Mouse (Mus musculus) yolk sac, embryonic 10.5 days (tissue): ENCODE measurements at regions not wholly inside any gene's neighbourhood (a gene's known extent, or its start where the extent isn't known, plus 50 kb on each side); places are given as distances from the start of the nearest gene placed in this dataset.

ENCODE experiments used
- DNase-seq: peaks from one replicate; pipeline ENCODE4 v3.0.0-alpha.2; 2017; ENCODE audit warnings: low spot score

DNA sequence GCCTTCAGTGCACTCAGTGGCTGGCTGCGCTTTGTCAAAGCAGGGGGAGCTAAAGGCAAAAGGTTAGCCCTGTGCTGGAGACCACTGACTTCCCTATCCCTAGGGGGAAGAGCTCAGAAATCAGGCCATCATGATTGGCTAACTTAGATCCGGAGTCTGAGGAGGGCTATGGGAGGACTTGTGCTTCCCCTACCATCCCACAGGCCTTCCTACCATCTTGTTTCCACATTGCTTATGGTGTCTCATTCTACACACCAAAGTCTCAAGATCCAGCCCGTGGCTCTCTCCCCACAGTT, 72.9 kb upstream of the 1700024P04Rik start:
- no peak for DNase-seq

GRCm38 (mm10) chr13:99056432-99057292, 72.3 kb upstream of the 1700024P04Rik start:
- DNase-seq = peak; percentile 18

GRCm38 (mm10) chr13:99055609-99056321, 71.4 kb upstream of the 1700024P04Rik start:
- DNase-seq = no peak

- DNase-seq = no peak
Observed at GRCm38 (mm10) chr13:99052076-99052475, 67.7 kb upstream of the 1700024P04Rik start.

GRCm38 (mm10) chr13:99049699-99050098, 65.3 kb upstream of the 1700024P04Rik start:
- DNase-seq = no peak

DNA sequence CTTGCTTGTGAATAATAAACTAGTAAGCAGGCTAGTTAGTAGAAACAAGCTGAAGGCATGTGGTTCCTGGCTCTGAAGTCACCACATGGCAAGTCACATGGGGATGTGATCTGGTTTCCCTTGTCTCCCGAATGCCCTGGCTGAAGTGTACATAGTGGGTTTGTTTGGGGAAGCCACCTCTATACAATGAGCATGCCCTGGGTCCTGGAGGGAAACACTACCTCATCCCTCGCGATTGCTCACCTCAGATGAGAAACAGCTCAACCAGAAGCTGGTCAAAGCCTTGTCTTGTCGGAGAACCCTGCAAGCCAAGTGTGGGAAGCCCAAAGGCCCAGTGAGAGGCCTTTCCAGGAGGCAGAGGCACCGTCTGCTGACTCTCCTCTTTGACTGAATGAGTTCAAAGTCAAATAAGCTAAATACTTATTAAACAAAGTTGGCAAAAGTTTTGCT, 64.3 kb upstream of the 1700024P04Rik start:
- peak; percentile 67 for DNase-seq

DNA sequence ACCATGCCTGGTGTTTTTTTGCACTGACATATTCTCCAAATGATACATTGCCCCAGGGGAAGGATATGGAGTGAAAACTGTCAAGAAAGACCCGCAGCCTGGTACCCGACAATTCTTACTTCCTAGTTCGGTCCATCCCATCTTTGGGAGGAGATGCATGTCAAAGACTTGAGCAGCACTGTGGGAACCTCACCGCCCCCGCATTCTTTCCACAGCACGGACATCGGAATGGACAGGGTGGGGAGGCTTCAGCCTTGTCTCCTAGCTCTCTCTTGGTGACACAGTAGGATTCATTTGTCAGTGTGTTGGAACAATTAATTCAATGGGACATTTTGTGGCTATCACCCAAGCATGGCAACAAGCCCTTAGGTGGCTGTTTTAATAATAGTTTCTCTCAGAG, 62.9 kb upstream of the 1700024P04Rik start:
- no peak for DNase-seq

DNA sequence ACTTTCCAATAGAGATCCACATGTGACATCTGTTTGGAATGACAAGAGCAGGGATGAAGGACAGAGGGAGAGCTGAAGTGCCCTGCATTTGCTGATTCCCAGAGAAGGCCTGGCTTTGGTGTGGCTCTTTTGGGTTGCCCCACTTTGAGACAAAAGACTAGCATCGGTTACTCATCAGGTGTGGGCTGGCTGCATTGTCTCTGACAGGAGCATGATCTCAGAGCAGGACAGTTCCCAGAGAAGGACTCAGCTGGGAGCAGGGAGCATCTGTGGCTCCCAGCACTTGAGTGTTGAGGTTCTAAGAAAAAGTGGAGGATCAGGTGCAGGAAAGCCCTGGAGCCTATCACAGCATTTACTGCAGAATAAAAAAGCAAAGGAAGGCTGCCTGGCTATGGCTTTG, 62.4 kb upstream of the 1700024P04Rik start:
- DNase-seq = no peak

- no peak for DNase-seq
Observed at GRCm38 (mm10) chr13:99042086-99042485, 57.7 kb upstream of the 1700024P04Rik start.

GRCm38 (mm10) chr13:99041256-99041655, 56.9 kb upstream of the 1700024P04Rik start:
- DNase-seq = no peak

DNA sequence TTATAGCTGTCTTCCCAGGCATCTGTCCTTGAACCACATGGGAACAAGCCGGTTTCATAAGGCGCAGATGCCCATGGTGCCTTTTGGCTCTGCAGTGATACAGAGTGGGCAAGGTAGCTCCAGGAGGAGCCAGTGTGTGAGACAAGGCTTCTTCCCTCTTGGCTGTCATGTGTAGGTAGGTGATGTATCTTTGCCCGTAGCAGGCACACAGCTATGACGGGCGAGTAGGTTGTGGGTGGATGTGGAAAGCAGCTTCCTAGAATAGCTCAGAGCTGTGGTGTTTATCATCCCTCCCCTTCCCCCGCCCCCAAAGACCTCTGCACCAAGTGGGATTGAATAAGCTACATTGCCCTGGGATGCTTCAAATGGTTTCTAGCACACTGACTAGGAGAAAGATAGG, 56.5 kb upstream of the 1700024P04Rik start:
- DNase-seq = no peak

DNA sequence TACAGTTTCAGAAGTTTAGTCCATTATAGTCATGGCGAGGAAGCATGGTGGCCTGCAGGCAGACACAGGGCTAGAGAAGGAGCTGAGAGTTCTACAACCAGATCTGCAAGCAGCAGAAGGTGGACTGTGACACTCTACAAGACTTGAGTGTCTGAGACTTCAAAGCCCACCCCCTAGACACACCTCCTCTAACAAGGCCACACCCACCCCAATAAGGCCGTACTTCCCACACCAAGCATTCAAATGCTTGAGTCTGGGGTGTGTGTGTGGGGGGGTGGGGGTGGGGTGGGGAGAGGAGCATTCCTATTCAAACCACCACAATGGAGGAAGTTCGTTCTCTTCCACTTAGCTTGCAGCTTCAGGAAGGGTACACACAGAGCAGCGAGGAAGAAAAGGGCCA, 55.8 kb upstream of the 1700024P04Rik start:
- DNase-seq = no peak

GRCm38 (mm10) chr13:99039063-99039385, 54.7 kb upstream of the 1700024P04Rik start:
- DNase-seq = no peak

DNA sequence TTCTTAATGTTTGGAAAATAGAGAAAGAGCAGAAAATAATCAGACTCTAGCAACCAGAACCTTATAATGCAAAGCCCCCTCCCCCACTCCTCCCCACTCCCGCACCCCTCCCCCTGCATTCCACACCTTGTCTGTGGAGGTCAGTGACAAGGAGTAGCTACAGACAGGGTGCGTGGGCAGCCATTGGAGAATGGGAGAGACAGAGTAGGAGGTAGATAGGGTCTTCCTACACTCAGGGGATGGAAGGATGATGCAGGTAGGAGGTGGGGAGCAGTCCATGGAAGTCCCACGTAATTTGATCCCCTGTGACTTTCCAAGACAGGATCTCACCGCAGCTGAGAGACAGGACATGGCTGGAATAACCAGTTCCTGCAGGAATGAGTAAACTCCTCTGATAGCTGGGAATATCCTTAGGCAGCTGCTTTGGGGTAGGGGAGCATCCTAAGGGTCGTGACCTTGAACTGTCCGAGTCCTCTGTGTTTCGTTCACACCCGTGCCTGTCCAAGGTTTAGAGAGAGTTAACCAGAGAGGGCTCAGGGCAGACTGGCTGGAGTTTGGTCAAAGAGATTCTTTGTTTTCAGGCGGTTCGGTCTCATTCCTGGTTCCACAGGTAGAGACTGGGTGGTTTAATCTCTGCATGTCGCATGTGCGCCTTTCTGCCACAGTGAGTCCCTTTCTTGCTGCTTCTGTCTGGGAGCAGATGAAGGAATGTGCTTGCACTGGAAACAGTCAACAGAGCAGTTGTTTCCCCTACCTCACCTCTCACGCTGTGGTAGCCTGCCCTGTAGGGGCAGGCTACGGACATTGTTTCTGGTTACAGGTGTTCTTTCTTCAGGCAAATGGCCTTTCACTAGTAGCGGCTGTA, 54.1 kb upstream of the 1700024P04Rik start:
- DNase-seq = no peak

- no peak for DNase-seq
Observed at GRCm38 (mm10) chr13:99037131-99037530, 52.8 kb upstream of the 1700024P04Rik start.
